Mouse (Mus musculus) liver, embryonic 16.5 days (tissue): ENCODE data around the gene Rere. TPM values are rescaled to one million over a fixed set of nuclear protein-coding genes. Genes with fewer than 3 reads are reported as not detected.
A peak's percentile ranks its signal among the peaks of the same experiment; 100 is the strongest.

ENCODE experiments used
- ATAC-seq: fragments of 200-750 bp; cut with Nextera tagmentation; 2 replicates; pipeline ENCODE4 v1.8.0; 2017; ENCODE audit warnings: low read depth, mild to moderate bottlenecking, moderate number of reproducible peaks, moderate library complexity
- H3K27ac ChIP-seq: fragments of 300-500 bp; sonication (generic); 2 replicates; pipeline ENCODE4 v1.5.1; 2014; ENCODE audit warnings: mild to moderate bottlenecking, low read length
- H3K27me3 ChIP-seq: fragments of 300-500 bp; sonication (generic); 2 replicates; pipeline ENCODE4 v1.6.1; 2014; ENCODE audit warnings: low read depth, low read length, mixed read lengths; ENCODE audit not compliant: control insufficient read depth, insufficient read depth
- H3K36me3 ChIP-seq: fragments of 300-500 bp; sonication (generic); 2 replicates; pipeline ENCODE4 v1.6.1; 2014; ENCODE audit warnings: mild to moderate bottlenecking; ENCODE audit not compliant: control insufficient read depth, insufficient read depth
- H3K4me1 ChIP-seq: fragments of 300-500 bp; sonication (generic); 2 replicates; pipeline ENCODE4 v1.6.1; 2014; ENCODE audit warnings: low read depth, low read length, mixed read lengths; ENCODE audit not compliant: control insufficient read depth
- H3K4me2 ChIP-seq: fragments of 300-500 bp; sonication (generic); 2 replicates; pipeline ENCODE4 v1.6.1; 2014; ENCODE audit warnings: low read depth, low read length, mixed read lengths
- H3K4me3 ChIP-seq: fragments of 300-500 bp; sonication (generic); 2 replicates; pipeline ENCODE4 v1.5.1; 2014; ENCODE audit warnings: low read depth, mild to moderate bottlenecking, low read length
- H3K9ac ChIP-seq: fragments of 300-500 bp; sonication (generic); 2 replicates; pipeline ENCODE4 v1.6.1; 2014; ENCODE audit warnings: low read depth, low read length
- H3K9me3 ChIP-seq: fragments of 300-500 bp; sonication (generic); replicated peaks from 2 replicates; pipeline ENCODE4 v1.6.1; 2016; ENCODE audit warnings: low read length; ENCODE audit not compliant: control insufficient read depth
- WGBS: fragments of 180-500 bp; shearing (Covaris S2); extraction: QIAGEN DNeasy Blood & Tissue Kit; methylation state at CpG from one replicate; pipeline ENCODE4 v1.1.7; 2014; ENCODE audit not compliant: insufficient replicate concordance; 5-methylcytosine and 5-hydroxymethylcytosine counted together
- polyA plus RNA-seq: library from polyadenylated mRNA; unstranded; fragments of >200 nt; fragmentation: Nextera tagmentation; extraction: Ambion mirVana; gene quantifications from 2 replicates; pipeline ENCODE4 v1.2.1, GENCODE M21; 2015

The Rere gene
- polyA plus RNA-seq, 1 experiment from 2014 or later: 6.8 TPM

GRCm38 (mm10) chr4:150454571-150455306 lies 173.3 kb downstream of the Rere start:
- peak overlapping the region; percentile 18; the same call in 1 of the 2 replicates for H3K9ac ChIP-seq
- H3K4me3 ChIP-seq: no peak overlapping the region
- no peaks in the 10 kb centered on the region for H3K27me3 ChIP-seq
- 0 out of 2 replicates have a peak overlapping the region, but pooled peaks have one; percentile 7 for H3K4me2 ChIP-seq
- peaks cover 41% of the 10 kb centered on the region for H3K4me1 ChIP-seq
- peak overlapping the region; percentile 45 for H3K27ac ChIP-seq
- no peaks in the 10 kb centered on the region for H3K36me3 ChIP-seq
- H3K9me3 ChIP-seq: no peaks in the 10 kb centered on the region
- no peak for ATAC-seq
- WGBS: 36% methylated on average over 12 of the region's 12 CpGs

DNA sequence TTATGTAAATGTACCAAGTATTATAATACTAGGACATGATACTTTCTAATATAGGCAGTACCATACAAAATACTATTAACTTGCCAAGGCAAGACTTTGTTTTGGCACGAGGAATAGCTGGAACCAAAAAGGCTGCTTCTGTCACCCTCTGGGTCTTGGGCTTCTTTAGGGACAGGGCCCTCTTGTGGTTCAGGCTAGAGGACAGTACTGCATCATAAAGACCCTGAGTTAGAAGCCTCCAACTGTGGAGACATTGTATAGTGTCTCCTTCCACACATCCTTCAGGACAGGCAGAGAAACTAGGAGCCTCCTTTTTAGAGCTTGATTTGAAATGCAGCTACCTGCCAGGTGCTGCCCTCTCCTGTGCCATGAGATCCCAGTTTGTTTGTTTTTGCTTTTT lies 174.3 kb downstream of the Rere start:
- no peaks in the 10 kb centered on the region for H3K36me3 ChIP-seq
- no peak overlapping the region for H3K9ac ChIP-seq
- no peak for ATAC-seq
- no peak overlapping the region for H3K4me3 ChIP-seq
- H3K4me1 ChIP-seq: peaks cover 40% of the 10 kb centered on the region
- no peak overlapping the region for H3K27ac ChIP-seq
- 78% methylated on average over 1 of the region's 1 CpGs for WGBS
- H3K9me3 ChIP-seq: no peaks in the 10 kb centered on the region
- H3K27me3 ChIP-seq: no peaks in the 10 kb centered on the region
- no peak overlapping the region for H3K4me2 ChIP-seq

DNA sequence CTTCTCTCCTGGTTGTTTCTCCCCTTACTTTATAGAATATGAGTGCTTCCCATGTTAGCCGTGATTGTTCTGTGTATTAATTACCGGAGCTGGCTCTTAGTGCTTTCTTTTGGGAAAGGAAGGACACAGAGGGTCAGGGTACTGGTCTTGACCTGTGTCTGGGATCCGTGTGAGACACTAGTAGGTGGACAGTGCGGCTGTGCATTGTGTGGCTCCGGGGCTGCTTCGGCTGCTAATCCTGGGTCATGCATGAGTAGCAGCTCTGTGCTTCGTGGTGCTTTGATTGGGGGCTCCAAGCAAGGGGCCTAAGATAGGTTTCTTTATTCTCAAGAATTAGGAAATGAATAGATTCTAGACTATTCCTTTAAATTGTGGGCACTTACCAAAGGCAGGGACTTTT lies 175.0 kb downstream of the Rere start:
- no peak for ATAC-seq
- 80% methylated on average over 7 of the region's 7 CpGs for WGBS
- no peaks in the 10 kb centered on the region for H3K36me3 ChIP-seq

DNA sequence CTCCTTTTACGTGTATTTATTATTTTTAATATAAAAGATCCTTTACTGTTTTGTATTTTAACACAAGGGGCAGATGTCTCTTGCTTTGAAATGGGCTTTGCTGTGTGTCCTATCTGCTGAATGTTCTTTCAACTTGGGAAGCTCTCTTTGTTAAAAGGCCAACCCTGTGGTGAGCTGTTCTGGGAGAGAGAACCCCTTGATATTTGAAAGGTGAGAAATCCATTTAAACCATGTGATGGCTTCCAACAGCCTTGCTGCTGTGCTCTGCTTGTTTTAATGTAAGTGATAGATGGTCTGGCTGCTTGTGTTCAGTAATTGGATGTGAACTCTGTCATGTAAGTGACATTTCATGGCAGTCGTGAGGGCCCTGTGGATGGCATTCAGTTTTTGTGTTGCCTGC lies 175.4 kb downstream of the Rere start:
- H3K4me2 ChIP-seq: no peak overlapping the region
- H3K4me3 ChIP-seq: no peak overlapping the region
- WGBS: 71% methylated on average over 2 of the region's 2 CpGs
- ATAC-seq: no peak
- H3K9ac ChIP-seq: no peak overlapping the region
- no peak overlapping the region for H3K27ac ChIP-seq
- peaks cover 50% of the 10 kb centered on the region for H3K4me1 ChIP-seq
- no peaks in the 10 kb centered on the region for H3K36me3 ChIP-seq
- H3K27me3 ChIP-seq: no peaks in the 10 kb centered on the region
- H3K9me3 ChIP-seq: no peaks in the 10 kb centered on the region

More for the DNA sequence above, 175.0 kb downstream of the Rere start:
- no peak overlapping the region for H3K9ac ChIP-seq
- H3K9me3 ChIP-seq: no peaks in the 10 kb centered on the region
- no peak overlapping the region for H3K4me3 ChIP-seq
- H3K27me3 ChIP-seq: no peaks in the 10 kb centered on the region
- H3K4me2 ChIP-seq: no peak overlapping the region
- H3K4me1 ChIP-seq: peaks cover 47% of the 10 kb centered on the region
- H3K27ac ChIP-seq: no peak overlapping the region

- Histone ChIP-seq H3K27me3 (no peaks in the 10 kb centered on the region), H3K36me3 (no peaks in the 10 kb centered on the region), H3K27ac (0 out of 2 replicates have a peak overlapping the region, but pooled peaks have one; percentile 7), H3K4me3 (no peak overlapping the region), H3K9ac (no peak overlapping the region), H3K4me2 (no peak overlapping the region), H3K9me3 (no peaks in the 10 kb centered on the region), H3K4me1 (peaks cover 53% of the 10 kb centered on the region)
- 62% methylated on average over 4 of the region's 4 CpGs for WGBS
- ATAC-seq: no peak
These were observed 175.9 kb downstream of the Rere start for GRCm38 (mm10) chr4:150457353-150457752.

- ATAC-seq: no peak
- H3K4me1 ChIP-seq: peaks cover 56% of the 10 kb centered on the region
- H3K4me3 ChIP-seq: no peak overlapping the region
- H3K36me3 ChIP-seq: no peaks in the 10 kb centered on the region
- no peaks in the 10 kb centered on the region for H3K27me3 ChIP-seq
- 52% methylated on average over 7 of the region's 7 CpGs for WGBS
- H3K4me2 ChIP-seq: no peak overlapping the region
- no peak overlapping the region for H3K9ac ChIP-seq
- H3K9me3 ChIP-seq: no peaks in the 10 kb centered on the region
- 0 out of 2 replicates have a peak overlapping the region, but pooled peaks have one; percentile 7 for H3K27ac ChIP-seq
These were observed 176.3 kb downstream of the Rere start for GRCm38 (mm10) chr4:150457771-150458170.

DNA sequence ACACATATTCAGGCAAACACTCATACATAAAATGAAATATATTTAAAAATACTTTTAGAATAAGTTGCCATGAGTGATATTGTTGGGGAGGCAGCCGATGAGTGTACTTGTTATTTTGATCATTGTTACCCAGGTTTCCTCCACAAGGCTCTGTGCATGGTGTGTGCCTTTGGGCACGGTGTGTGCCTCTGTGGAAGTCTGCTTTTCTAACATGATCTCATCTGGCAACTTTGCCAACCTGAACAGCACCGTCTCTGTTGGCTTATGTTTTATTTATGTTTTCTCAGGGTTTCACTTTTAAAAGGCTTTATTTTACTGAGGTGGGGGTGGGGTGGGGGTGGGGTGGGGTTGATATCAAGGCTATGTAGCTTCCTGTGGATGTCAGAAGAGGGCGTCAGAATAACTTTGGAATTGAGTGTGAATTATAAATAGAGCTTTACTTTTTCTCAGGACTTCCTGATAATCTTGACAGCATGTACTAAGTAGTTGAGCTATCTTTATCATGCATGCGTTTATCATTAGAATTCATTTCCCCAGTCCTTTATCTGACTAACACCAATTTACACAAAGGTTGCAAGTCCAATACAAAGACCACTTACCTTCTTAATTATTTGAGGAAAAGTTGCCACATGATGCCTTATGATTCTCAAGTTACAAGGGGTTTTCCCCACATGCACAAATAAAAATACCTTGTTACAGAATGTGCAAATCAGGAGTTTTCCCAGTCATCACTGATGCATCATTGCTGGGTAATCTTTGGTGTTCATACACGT lies 177.8 kb downstream of the Rere start:
- H3K4me1 ChIP-seq: peaks cover 59% of the 10 kb centered on the region
- WGBS: 19% methylated on average over 6 of the region's 6 CpGs
- H3K27ac ChIP-seq: 0 out of 2 replicates have a peak overlapping the region, but pooled peaks have one; percentile 29
- peak; percentile 37 for ATAC-seq
- no peak overlapping the region for H3K9ac ChIP-seq
- no peaks in the 10 kb centered on the region for H3K27me3 ChIP-seq
- no peaks in the 10 kb centered on the region for H3K9me3 ChIP-seq
- no peak overlapping the region for H3K4me3 ChIP-seq
- H3K36me3 ChIP-seq: no peaks in the 10 kb centered on the region
- H3K4me2 ChIP-seq: peak overlapping the region; percentile 21

DNA sequence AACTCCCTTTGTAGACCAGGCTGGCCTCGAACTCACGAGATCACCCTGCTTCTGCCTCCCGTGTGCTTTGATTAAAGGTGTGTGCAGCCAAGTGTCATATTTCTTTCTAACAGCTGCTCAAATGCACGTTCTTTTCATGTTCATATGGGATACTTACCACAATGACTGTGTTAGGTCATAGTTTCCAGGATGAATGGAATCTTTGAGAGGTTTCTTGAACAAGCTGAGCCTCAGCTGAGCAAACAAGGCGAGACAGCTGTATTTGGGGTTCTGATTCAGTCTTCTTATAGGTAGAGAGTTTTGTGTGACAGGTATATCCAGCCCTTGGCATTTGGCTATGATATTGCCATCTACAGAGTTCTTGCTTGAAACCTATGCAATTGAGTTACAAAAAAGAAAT lies 179.0 kb downstream of the Rere start:
- ATAC-seq: no peak
- H3K9ac ChIP-seq: no peak overlapping the region
- no peaks in the 10 kb centered on the region for H3K36me3 ChIP-seq
- H3K4me2 ChIP-seq: no peak overlapping the region
- no peaks in the 10 kb centered on the region for H3K9me3 ChIP-seq
- H3K4me3 ChIP-seq: no peak overlapping the region
- H3K27ac ChIP-seq: no peak overlapping the region; the same call in 1 of the 2 replicates
- H3K4me1 ChIP-seq: peaks cover 48% of the 10 kb centered on the region
- WGBS: 69% methylated on average over 5 of the region's 5 CpGs
- no peaks in the 10 kb centered on the region for H3K27me3 ChIP-seq

- peak; percentile 49 for ATAC-seq
- Histone ChIP-seq H3K4me2 (peak overlapping the region; percentile 36; the same call in 1 of the 2 replicates), H3K4me1 (peaks cover 48% of the 10 kb centered on the region)
These were observed 179.6 kb downstream of the Rere start for GRCm38 (mm10) chr4:150461011-150461410.

More at GRCm38 (mm10) chr4:150461011-150461410, 179.6 kb downstream of the Rere start:
- no peaks in the 10 kb centered on the region for H3K36me3 ChIP-seq
- H3K27me3 ChIP-seq: no peaks in the 10 kb centered on the region
- H3K9me3 ChIP-seq: no peaks in the 10 kb centered on the region
- H3K27ac ChIP-seq: peak overlapping the region; percentile 72
- peak overlapping the region; percentile 11; the same call in 1 of the 2 replicates for H3K9ac ChIP-seq
- WGBS: 16% methylated on average over 5 of the region's 5 CpGs
- H3K4me3 ChIP-seq: no peak overlapping the region
